Mouse (Mus musculus) limb, embryonic 15.5 days (tissue): Measurements from ENCODE around the gene Olfr419. TPM values are rescaled to one million over a fixed set of nuclear protein-coding genes. Genes with fewer than 3 reads are reported as not detected.

Experiments used
- ATAC-seq: fragments of 200-750 bp; cut with Nextera tagmentation; 2 replicates; pipeline ENCODE4 v1.8.0; 2017; ENCODE audit warnings: low read depth, moderate TSS enrichment; ENCODE audit not compliant: insufficient number of reproducible peaks, low FRiP score, low TSS enrichment
- H3K27ac ChIP-seq: fragments of 300-500 bp; sonication (generic); 2 replicates; pipeline ENCODE4 v1.5.1; 2015; ENCODE audit warnings: moderate library complexity, mild to moderate bottlenecking, inconsistent platforms
- H3K27me3 ChIP-seq: fragments of 300-500 bp; sonication (generic); 2 replicates; pipeline ENCODE4 v1.6.1; 2015; ENCODE audit warnings: inconsistent platforms
- H3K36me3 ChIP-seq: fragments of 300-500 bp; sonication (generic); 2 replicates; pipeline ENCODE4 v1.6.1; 2015; ENCODE audit warnings: inconsistent platforms
- H3K4me1 ChIP-seq: fragments of 300-500 bp; sonication (generic); 2 replicates; pipeline ENCODE4 v1.6.1; 2015; ENCODE audit warnings: inconsistent platforms
- H3K4me2 ChIP-seq: fragments of 300-500 bp; sonication (generic); 2 replicates; pipeline ENCODE4 v1.6.1; 2015; ENCODE audit warnings: mild to moderate bottlenecking, inconsistent platforms
- H3K4me3 ChIP-seq: fragments of 300-500 bp; sonication (generic); 2 replicates; pipeline ENCODE4 v1.5.1; 2015; ENCODE audit warnings: mild to moderate bottlenecking, inconsistent platforms
- H3K9ac ChIP-seq: fragments of 300-500 bp; sonication (generic); 2 replicates; pipeline ENCODE4 v1.6.1; 2015; ENCODE audit warnings: inconsistent platforms
- H3K9me3 ChIP-seq: fragments of 300-500 bp; sonication (generic); 2 replicates; pipeline ENCODE4 v1.6.1; 2016; ENCODE audit warnings: inconsistent platforms
- WGBS: fragments of 180-500 bp; shearing (Covaris S2); methylation state at CpG from one replicate; pipeline ENCODE4 v1.1.7; 2015; 5-methylcytosine and 5-hydroxymethylcytosine counted together
- polyA plus RNA-seq: library from polyadenylated mRNA; unstranded; fragments of >200 nt; fragmentation: Nextera tagmentation; extraction: Ambion mirVana; gene quantifications from 2 replicates; pipeline ENCODE4 v1.2.1, GENCODE M21; 2015

Olfr419 gene
- polyA plus RNA-seq, 1 experiment from 2014 or later, result not detected

DNA sequence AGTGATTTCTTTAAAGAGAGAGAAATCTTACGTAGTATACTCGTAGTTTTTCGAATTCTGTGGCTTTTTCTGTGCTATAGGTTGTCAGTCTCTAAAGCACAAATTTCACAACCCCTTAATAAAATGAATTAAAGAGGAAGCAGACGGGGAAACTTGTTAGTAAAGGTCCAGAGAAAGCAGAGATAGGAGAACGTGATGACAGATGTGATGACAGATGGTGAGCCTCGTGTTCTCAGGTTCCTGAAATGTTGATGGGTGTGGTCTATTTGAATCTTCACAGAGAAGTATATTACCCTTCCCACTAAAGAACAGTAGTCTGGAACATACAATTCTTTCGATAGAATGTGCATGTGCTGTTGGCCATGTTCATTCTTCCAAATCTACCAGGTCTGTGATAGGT lies 47.2 kb downstream of the Olfr419 start:
- 68% methylated on average over 7 of the region's 7 CpGs for WGBS
- H3K9me3 ChIP-seq, result no peaks in the 10 kb centered on the region
- H3K36me3 ChIP-seq, result no peaks in the 10 kb centered on the region
- H3K27me3 ChIP-seq, result no peaks in the 10 kb centered on the region
- no peak for ATAC-seq
- no peaks in the 10 kb centered on the region for H3K4me1 ChIP-seq
- H3K4me3 ChIP-seq, result no peak overlapping the region
- no peak overlapping the region for H3K4me2 ChIP-seq
- no peak overlapping the region for H3K27ac ChIP-seq
- H3K9ac ChIP-seq, result no peak overlapping the region

Other genes with a start within 250 kb of the Olfr419 start
- 0.52 and 0.55 TPM in 2 replicates for gene Ifi205, start 220.3 kb downstream of the Olfr419 start, polyA plus RNA-seq
- gene Olfr433, start 211.4 kb downstream of the Olfr419 start, polyA plus RNA-seq, result 0.14 TPM in 1 of 2 replicates, not detected in the other
- gene Olfr432, start 202.9 kb downstream of the Olfr419 start, polyA plus RNA-seq, result not detected in 2 replicates
- not detected in 2 replicates for gene Olfr430, start 185.5 kb downstream of the Olfr419 start, polyA plus RNA-seq
- gene Olfr429, start 167.7 kb downstream of the Olfr419 start, polyA plus RNA-seq, result not detected in 2 replicates
- not detected in 2 replicates for gene Olfr427, start 155.2 kb downstream of the Olfr419 start, polyA plus RNA-seq
- not detected in 2 replicates for gene Olfr231, start 130.9 kb downstream of the Olfr419 start, polyA plus RNA-seq
- not detected in 2 replicates for gene Olfr424, start 120.5 kb downstream of the Olfr419 start, polyA plus RNA-seq
- gene Olfr420, start 96.4 kb downstream of the Olfr419 start, polyA plus RNA-seq, result not detected in 2 replicates
- 0.20 and 0.38 TPM in 2 replicates for gene Spta1, start 79.3 kb downstream of the Olfr419 start, polyA plus RNA-seq
- gene Mptx1, start 78.5 kb upstream of the Olfr419 start, polyA plus RNA-seq, result not detected in 2 replicates
- not detected in 2 replicates for gene Olfr417, start 113.1 kb upstream of the Olfr419 start, polyA plus RNA-seq
- gene Olfr248, start 139.0 kb upstream of the Olfr419 start, polyA plus RNA-seq, result not detected in 2 replicates
- not detected in 2 replicates for gene Olfr414, start 172.0 kb upstream of the Olfr419 start, polyA plus RNA-seq
- not detected in 2 replicates for gene Olfr220, start 190.0 kb upstream of the Olfr419 start, polyA plus RNA-seq
- gene Fmn2, start 249.8 kb upstream of the Olfr419 start, polyA plus RNA-seq, result 0.78 and 0.83 TPM in 2 replicates